Mouse (Mus musculus): Measurements from ENCODE around the gene Suclg2.

The Suclg2 gene

DNA sequence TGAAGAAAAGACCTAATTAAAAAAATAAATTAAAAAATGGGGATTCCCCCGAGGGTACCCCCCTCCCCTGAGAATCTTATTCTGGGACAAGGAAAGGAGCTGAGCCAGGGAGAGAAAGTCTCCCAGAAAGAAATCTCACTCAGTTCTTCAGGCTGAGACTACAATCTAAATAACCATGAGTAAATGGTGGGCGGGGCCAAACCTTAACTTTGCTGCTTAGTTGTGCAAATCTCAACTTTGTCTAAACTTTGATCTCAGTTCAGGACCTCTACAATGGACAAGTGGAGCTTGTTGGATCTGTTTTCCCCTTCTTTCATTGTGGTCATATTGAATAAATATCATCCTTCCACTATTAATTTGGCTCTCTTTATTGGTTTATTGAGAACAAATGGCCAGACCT is 272.4 kb downstream of the Suclg2 start:
- DNase-seq = no peak

DNA sequence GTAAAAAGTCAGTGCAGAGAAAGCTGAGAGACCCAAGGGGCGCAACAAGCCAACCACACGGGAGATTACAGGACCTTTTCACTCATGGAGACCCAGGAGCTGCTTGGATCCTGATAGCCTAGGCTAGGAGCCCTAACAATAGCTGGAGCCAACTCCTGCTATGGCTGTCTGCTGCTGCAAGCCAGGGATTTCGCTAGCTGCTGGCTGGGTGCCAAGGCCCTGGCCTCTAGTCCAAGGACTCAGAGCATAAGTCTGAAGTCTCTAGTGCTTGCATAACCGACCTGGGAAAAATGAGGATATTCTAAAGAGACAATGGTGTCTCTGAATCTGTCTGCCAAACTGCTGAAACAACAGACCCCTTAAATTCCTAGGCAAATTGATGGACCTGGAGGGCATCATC is 273.6 kb downstream of the Suclg2 start:
- DNase-seq = peak; percentile 65
